14 mouse cellular contexts compared by ENCODE assay signal in genomic region chr8:89838494-89838893, GRCm38 (mm10).
"Had no signal": no experiment of that assay in that cellular context is flagged by ENCODE, and none has a peak within 500 bp of the region (broad histone marks: within the 10 kb centered on the region; RNA-seq: fewer than 3 reads in every experiment).

No protein-coding gene starts in this region.

- H3K27ac ChIP-seq: kidney, postnatal 0 days; left cerebral cortex, adult 2 months; liver, embryonic 14.5 days; midbrain, embryonic 15.5 days; neural tube, embryonic 12.5 days had no signal

- H3K4me1 ChIP-seq: midbrain, embryonic 15.5 days; neural tube, embryonic 12.5 days had no signal

- H3K27me3 ChIP-seq: midbrain, embryonic 15.5 days; neural tube, embryonic 12.5 days had no signal

- H3K4me2 ChIP-seq: midbrain, embryonic 11.5 days; midbrain, embryonic 15.5 days; neural tube, embryonic 12.5 days had no signal

- H3K9me3 ChIP-seq: midbrain, embryonic 15.5 days; neural tube, embryonic 12.5 days had no signal

- DNase-seq: kidney, adult 9 months; liver; lung, adult 18-20 months; lung, postnatal 4 days; thymus, adult 18-20 months; thymus, postnatal 14 days had no signal

- ATAC-seq: inflammation-experienced regulatory T-cells, adult 6 months; intestine, postnatal 0 days; midbrain, embryonic 15.5 days had no signal

- H3K36me3 ChIP-seq: midbrain, embryonic 15.5 days; neural tube, embryonic 12.5 days had no signal

- H3K4me3 ChIP-seq: left cerebral cortex, adult 2 months; midbrain, embryonic 15.5 days; neural tube, embryonic 12.5 days had no signal

- H3K9ac ChIP-seq: liver, embryonic 14.5 days; midbrain, embryonic 15.5 days; neural tube, embryonic 12.5 days had no signal
